Mouse (Mus musculus) cerebellum, adult 9-10 months (tissue): ENCODE data around the gene Rbm28.

ENCODE experiments used
- DNase-seq: peaks from one replicate; pipeline ENCODE4 v3.0.0; 2022

The Rbm28 gene

DNA sequence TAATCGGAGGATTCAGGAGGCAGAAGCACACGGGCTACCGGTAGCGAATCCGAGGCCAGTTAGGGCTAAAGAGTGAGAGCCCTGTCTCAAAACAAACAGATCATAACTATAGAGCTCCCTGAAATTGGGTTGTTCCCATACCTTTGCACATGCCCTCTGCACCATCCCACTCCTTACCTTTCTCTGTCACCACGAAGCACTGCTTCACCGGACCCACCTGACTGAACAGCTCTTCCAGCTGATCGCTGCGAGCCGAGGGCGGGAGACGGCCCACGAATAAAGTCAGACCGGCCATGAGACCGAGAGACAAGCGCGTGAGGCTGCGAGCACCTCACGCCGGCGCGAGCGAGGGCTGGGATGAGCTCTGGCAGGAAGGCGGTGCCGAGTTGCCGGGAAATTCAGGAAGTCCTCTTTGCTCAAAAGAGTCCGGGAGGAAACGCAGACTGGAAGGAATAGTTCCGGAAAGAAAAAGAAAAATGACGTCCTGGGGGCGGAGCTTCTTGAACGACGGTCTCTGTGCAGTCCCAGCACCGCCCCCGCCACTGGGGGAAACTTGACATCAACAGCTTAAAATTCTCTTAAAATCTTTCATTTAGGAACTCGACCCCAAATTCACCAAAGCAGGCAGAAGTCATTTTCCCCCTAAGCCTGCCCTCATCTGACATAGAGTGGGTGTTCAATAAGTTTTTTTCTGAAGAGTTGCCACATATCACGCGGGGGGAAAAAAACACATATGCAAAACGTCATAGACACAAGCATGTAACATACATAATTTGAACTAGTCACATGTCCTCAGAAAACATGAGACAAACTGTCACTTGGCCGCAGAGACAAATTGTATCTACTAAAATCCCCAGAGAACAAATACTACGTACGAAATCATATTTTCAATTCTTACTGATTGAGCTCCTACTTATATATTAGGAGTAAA lies at the start of gene Rbm28:
TSS of gene Rbm28 (minus strand) at position 693 of the 931 bp plus-strand sequence.
- DNase-seq, result peak; percentile 92

GRCm38 (mm10) chr6:29214245-29214644 lies 49.4 kb upstream of the Rbm28 start:
- DNase-seq, result no peak

DNA sequence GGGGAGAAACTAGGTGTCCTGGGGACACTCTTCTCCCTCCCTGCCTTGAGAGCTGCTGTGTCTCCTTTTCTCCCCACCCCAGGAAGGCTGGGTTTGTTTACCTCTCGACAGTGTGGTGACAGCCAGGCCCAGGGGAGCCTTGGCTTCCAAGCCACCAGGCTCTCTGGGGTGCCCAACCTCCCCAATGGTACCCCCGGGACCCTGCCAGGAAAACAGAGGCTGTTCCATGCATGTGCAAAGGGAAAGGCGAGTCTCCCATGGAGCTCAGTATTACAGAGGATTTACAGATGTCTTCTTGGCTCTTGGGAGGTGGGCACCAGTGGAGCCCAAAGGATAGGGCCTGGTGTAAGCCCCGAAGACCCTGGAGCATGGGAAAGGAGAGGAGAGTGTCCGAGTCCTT lies 48.6 kb upstream of the Rbm28 start:
- peak; percentile 25 for DNase-seq

GRCm38 (mm10) chr6:29211806-29212492 lies 47.1 kb upstream of the Rbm28 start:
- DNase-seq, result peak; percentile 81

GRCm38 (mm10) chr6:29211146-29211545 lies 46.3 kb upstream of the Rbm28 start:
- DNase-seq, result peak; percentile 77

DNA sequence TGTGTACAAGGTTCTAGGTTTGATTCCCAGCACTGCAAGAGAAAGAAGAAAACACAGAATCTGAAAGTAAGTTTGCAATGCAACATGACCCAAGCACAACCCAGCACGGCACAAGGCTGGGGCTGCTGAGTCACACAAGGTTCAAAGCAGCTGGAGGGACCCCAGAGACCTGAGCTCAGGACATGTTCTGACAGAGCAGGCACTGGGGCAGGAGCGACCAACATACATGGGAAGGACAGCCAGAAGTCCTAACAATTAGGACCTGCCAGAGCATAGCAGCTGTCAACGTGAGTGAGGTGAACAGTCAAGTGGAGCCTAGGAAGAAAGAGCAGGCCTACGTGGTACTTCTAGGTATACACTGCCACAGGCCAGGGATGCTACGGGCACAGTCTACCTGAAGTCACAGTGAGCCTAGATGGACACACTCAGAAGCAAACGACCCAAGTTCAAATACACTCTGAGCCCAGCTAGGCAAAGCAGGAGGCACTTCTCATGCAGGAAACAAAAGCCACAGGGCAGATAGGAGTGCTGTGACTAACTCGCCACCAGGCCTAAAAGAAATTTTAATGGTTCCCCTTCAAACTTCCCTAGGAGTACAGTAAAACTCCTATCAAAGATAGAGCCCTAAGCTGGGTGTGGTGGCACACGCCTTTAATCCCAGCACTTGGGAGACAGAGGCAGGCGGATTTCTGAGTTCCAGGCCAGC lies 45.6 kb upstream of the Rbm28 start:
- no peak for DNase-seq

DNA sequence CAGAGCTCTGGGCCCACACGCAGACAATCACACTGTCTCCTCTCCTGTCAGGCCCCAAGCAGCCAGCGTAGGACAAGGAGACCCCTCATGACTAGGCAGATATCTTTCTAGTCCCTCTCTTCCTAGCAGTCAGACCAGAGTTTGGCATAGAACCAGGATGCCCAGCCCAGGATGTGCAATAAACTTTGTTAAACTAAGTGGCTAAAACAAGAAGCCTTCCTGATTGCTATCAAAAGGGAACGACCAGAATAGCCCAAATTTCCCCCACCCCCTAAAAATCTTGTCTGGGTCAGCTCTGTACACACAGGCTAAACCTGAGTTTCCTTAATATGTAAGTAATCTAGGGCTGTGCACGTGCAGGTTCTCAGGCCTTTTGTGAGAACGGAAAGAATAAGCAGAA lies 43.4 kb upstream of the Rbm28 start:
- DNase-seq, result no peak

DNA sequence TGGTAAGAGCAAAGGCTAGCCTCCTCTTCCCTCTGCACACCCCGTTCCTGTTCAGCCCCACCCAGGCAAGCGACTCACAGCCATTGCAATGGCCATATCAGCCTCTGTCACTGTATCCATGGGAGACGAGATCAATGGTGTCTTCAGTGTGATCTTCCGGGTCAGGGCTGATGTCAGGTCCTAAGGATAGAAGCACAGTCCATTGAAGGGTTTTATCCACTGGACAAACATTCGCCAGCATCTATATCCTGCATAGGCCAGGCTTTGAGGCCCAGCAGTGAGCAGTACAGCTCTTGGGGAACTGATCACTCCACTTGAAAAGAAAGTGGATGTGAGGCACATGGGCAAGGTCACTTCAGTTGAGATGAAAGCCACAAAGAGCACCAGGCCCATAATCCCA lies 42.2 kb upstream of the Rbm28 start:
- DNase-seq, result no peak

DNA sequence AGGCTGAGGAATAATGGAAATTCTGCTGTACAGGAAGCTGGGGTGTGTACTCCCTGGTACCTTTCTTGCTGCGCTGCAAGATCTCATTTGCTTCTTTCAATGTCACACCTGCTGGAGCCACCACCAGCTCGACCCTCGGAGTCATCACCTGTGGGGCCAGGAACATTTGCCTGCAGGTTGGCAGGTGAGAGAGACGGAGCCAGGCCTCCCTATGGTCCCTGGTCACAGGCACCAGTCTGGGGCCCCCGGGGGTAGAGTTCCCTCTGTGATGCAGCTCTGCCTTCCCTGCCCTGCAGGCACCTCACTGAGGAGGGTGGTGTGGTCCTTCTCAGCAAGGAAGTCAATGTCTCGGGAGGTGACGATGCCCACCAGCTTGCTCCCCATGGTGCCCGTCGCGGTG lies 41.2 kb upstream of the Rbm28 start:
- no peak for DNase-seq

GRCm38 (mm10) chr6:29204932-29205614 lies 40.3 kb upstream of the Rbm28 start:
- peak; percentile 23 for DNase-seq

DNA sequence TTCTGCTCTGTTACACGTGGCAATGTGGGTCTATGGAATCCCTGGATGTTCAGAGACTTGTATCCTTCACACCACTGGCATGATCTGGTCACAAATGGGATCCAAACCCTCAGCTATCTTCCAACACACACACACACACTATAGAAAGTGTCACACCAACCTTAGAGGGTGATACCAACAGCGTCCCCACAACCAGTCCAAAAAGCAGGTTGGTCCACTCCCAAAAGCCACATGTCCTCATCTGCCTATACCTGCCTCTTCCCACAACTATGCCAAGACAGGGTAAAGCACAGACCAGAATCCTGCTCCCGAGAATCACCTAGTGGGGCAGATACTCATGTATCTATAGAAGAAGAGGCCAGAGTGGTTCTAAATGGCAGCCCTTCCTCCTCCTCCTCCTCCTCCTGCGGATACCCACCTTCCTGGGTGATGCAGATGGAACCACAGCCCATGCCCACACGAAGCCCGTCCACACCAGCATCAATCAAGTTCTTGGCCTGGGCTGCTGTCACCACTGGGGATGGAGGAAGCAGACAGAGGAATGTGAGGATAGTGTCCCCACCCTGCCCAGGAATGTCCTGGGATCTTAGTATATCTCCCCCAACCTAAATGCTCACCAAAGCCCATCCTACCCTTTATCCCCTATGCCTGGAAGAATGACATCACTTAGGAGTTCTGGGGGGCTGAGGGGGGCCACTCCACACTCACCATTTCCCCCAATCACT lies 39.2 kb upstream of the Rbm28 start:
- no peak for DNase-seq

- no peak for DNase-seq
Observed at GRCm38 (mm10) chr6:29203096-29203495, 38.3 kb upstream of the Rbm28 start.

- DNase-seq, result no peak
Observed at GRCm38 (mm10) chr6:29201988-29202387, 37.2 kb upstream of the Rbm28 start.

GRCm38 (mm10) chr6:29201341-29201740 lies 36.5 kb upstream of the Rbm28 start:
- DNase-seq, result no peak

DNA sequence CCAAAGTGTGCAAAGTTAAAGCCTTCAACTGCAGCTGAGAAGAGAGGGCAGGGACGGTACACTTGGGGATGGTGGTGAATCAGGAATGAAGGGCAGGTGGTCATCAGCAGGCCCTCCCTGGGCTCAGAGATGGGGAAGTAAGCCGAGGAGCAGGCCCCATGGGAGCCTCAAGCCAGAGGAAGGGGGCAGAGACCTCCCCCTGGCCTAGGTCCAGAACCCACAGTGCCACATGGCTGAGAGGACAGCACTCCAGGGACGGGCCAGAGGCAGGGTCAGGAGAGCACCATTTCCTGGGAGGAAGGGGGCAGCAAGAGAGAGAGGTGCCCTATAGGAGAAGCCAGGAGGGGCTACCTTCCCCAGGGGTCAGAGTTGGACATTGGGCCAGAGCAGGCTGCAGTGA lies 35.7 kb upstream of the Rbm28 start:
- no peak for DNase-seq

DNA sequence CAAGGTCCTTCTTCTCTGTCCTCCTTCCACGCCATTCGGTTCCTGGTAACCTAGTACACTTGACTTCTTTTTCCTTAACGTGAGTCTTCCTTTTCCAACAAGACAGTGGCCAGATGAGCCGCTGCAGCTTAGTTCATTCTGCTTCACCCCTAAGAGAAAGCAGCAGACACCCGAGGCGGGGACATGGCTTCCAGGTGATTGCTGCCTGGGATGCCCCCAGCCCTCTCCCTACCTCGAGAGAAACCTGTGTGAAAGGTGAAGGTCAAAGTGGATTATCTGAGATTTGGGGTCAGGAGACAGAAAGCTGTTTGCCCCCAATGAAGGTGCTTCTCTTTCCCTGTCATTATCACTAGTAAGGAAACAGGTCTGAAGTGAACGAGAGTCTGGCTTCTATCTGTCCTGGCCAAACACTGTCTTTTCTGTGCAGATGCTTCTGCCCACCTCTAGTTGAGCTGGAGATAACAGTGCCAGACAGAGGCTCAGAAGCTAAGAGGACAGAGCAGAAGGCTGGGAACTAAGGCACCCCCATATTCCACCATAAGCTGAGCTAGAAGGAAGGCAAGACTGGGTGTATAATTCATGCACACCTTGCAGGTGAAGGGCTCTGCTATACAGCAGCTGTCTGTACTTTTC lies 34.5 kb upstream of the Rbm28 start:
- no peak for DNase-seq

- DNase-seq, result peak; percentile 91
Observed at GRCm38 (mm10) chr6:29198309-29199222, 33.8 kb upstream of the Rbm28 start.

DNA sequence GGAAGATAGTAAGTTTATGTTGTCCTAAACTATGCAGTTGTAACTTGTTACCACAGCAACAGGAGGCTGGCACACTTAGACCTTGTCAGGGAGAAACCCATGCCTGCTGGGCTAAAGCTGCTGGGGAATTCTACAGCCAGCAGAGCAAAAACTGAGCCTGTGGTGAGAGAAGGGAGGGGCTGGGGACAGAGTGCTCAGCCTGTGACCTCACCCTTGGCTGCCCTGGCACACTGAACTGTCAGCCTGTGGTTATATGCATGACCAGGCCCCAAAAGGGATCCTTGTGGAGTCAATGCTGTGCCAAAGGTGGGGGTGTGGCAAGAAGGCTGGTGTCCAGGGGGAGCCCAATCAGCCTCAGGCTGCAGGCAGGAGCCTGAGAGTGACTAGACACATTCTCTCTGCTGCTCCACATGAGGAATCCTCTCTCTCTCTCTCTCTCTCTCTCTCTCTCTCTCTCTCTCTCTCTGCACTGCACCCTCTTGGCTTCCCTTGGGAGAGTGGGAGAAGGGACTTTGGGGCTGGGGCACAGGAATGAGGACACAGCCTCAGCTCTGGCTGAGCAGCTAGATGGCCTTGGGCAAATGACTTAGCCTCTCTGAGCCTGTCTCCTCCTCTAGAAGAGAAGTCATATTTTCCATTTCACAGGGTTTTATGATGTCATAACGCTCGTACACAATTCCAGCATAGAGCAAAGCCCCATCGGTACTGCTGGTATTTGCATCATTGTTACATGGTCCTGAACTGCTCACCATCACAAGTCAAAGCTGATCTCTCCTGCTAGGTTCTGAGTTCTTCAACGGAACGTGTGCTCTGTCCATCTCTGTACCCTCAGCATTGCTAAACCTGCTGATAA lies 31.3 kb upstream of the Rbm28 start:
- no peak for DNase-seq

DNA sequence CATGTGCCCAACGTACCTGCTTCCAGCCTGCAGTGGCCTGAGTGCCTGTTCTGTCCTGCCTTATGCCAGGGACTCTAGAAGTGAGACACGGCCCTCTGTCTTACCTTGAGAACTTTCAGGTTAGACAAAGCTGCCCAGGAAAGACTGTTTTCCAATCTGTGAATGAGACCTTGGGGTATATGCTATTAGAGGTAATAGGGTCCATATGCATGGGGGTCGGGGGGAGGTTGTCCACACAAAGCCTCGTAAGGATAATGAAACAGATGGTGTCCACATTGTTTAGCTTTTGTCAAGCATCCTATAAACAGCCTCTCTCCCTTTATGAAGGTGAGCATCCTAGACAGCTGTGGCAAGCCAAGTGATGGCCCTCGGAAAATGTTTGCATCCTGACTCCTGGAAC lies 30.3 kb upstream of the Rbm28 start:
- DNase-seq, result no peak
